Mouse (Mus musculus) T-helper 17 cell (primary cell): ENCODE measurements around the gene Usf2.

ENCODE experiments used
- in situ Hi-C, 2 experiments: fragments of 300-600 bp; cut with MboI, MseI; formaldehyde crosslinking; loops; 1 replicate in 1 of 2; 2 replicates in 1 of 2; pipeline ENCODE4 v1.15.1; 2025; ENCODE audit warnings: high pct_unique_total_duplicates in 2 of 2

Gene Usf2

DNA sequence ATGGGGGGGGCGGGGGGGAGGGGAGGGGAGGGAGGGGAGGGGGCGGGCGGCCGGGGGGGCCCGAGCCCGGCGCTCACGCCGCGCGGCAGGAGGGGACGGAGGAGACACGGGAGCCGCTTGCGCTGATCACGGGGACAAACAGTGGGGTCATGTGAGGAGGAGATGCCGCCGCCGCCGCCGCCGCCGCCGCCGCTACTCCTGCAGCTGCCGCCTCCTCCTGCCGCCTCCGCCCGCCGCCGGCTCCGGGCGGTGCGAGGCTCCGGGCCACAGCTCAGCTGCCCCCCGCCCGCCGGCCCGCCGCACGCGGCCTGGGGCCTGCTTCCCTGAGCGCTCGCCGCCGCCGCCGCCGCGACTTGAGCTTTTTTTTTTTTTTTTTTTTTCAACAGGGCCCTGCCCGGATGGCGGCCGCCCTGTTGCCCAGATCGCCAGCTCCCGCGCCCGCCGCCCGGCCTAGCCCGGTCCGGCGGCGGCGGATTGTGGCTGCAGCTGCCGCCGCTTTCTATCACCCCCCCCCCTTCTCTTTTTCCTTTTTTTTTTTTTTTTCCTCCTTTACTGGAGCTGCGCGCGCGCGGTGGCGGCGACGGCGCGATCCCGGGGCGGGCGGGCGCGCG lies at the start of gene Usf2:
Gene Usf2 (minus strand): TSS at position 48 of the 611 bp plus-strand sequence.
- in situ Hi-C loops: no loop called here

DNA sequence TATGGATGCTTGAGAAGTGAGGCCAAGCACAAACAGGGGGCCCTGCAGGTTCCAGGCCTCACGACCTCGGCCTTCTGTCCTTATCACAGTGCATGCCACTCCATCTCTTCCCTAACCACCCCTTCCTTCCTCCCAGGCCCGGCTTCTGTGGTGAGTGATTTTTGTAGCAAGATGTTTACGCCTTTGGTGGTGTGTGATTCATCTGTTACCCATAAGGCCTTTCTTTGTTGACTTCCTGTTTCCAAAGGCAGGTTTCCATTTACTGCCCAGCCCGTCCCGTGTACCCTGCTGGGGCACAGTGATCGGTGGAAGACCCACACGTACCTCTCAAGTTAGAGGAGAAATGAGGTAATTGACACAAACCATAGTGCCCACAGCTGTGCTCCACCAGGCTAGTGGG lies 46.0 kb upstream of the Usf2 start:
- in situ Hi-C loops: no loop called here

DNA sequence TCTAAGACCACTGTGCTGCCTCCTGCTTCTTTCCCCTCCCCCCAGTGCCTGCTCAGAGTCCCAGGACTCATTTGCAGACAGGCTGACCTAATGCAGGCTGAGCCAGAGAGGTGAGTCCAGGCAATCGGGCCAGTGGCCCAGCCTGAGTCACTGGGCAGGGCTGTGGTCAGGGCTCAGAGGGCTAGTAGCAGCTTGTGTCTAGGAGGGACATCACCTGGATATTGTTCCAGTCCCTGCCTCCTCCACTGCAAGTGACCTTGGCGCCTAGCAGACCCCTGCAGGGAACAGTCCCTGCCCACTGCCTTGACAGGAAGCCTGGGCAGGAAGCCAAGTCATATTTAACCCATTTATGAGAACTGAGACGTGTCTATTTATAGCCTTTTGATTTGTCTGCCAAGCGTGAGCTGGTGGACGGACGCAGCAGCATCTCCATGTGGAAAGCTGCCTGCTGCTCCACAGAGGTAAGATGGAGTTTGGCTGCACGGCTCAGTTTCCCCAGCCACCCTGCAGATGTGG lies 44.0 kb upstream of the Usf2 start:
- in situ Hi-C loops: no loop called here

DNA sequence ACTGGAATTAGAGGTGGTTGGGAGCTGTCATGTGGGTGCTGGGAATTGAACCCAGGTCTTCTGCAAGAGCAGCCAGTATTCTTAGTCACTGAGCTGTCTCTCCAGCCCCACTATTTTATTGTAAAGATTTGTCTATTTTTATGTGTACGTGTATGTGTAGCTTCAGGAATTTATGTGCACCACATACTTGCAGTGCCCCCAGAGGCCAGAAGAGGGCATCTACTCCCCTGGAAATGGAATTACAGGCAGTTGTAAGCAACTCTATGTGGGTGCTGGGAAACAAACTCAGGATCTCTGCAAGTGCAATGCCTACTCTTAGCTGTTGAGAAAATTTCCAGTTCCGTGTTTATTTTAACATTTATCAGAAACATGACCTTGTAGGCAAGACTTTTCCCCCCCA lies 39.9 kb upstream of the Usf2 start:
- in situ Hi-C loops: no loop called here

DNA sequence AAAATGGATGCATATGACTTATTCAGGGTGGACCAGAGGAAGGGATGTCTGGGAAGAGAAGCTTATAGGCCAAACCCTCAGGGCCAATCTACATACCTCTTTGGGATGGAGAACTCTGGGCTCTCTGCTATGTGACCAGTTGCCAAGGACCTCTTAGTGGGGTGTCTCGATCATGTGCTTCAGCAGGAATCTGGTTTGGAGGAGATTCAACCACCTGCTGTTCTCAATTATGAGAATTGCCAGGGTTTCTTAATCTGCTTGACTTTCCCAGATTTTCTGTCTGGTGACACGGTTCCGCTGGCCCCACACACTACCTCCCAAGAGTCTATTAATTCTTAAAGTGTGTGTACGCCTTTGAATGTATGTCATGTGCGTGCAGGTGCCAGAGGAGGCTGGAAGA lies 37.4 kb upstream of the Usf2 start:
- in situ Hi-C loops: no loop called here

DNA sequence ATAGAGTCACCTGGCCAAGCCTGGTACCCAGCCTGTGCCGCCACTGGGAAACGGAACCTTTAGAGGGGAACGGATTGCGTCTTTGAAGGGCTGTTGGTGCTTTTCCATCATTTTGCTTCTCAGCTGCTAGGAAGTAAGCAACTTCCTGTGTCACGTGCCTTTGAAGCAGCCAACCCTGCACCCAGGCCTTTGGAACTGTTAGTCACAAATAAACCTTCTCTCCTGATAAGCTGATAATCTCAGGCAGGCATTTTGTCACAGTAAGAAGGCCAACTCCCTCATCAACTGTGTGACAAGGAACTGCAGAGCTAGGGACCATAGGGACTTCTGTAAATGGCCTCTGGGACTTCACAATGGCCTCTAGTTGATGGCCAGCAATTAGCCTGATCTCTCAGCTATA lies 35.5 kb upstream of the Usf2 start:
- in situ Hi-C loops: no loop called here

DNA sequence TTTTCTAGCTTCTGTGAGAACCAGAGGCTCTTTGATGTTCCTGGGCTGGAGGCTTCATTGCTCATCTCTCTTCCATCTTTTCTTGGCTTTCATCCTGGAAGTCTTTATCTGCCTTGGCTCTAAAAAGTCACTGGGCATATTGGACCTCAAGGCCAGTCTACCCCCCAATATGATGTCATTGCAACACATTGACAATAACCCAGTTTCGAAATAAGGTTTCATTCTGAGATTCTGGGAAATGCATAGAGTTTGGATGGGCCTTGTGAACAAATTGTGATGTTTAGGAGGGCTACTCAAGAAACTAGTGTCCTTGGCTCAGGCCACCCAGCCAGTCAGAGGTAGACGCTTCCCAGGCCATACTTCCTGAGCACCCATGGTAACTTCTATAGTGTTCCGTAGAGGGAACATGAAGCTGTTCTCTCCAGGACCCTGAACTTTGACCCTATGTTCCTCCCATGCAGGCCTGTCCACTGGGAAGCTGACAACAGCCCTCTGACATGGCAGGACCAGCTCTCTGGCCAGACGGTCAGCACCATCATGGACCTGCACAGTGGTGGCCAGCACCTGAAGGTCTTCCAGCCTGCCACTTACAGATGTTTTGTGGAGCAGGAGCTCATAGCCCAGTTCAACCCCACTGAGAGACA lies 32.0 kb upstream of the Usf2 start:
- in situ Hi-C loops: no loop called here

DNA sequence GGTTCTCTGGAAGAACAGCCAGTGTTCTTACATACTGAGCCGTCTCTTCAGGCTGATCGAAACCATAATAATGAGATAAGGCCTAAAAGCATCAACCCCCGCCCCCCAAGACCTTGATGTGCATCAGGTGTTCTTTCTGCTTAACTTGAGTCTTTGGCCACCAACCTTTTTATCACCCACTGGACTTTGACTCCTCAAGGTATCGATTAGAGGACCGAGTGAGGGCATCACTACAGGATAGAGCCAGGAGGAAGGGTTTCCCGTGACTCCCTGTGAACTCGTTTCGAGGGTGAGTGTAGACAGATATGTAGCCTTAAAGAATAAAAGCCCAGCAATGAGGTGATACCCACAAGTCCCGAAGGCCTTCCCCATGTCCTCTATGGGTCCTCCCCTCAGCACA lies 28.8 kb upstream of the Usf2 start:
- in situ Hi-C loops: no loop called here

DNA sequence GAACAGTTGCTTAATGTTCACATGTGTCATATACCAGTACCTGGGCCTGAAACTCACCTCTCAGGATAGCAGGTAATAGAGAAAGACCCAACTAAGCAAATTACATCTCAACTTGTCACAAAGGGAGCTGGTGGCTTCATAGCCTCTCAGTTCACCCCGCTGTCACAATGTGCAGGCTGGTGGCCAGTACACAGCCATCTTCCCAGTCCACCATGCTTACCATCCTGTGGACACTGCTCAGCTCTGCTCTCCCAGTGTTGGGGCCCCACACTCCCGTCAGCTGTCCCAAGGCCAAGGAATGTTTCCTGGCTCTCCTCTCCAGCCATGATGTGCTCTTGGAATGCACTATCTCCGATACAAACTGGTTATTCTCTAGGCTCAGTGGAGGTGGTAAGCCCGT lies 25.1 kb upstream of the Usf2 start:
- in situ Hi-C loops: no loop called here

DNA sequence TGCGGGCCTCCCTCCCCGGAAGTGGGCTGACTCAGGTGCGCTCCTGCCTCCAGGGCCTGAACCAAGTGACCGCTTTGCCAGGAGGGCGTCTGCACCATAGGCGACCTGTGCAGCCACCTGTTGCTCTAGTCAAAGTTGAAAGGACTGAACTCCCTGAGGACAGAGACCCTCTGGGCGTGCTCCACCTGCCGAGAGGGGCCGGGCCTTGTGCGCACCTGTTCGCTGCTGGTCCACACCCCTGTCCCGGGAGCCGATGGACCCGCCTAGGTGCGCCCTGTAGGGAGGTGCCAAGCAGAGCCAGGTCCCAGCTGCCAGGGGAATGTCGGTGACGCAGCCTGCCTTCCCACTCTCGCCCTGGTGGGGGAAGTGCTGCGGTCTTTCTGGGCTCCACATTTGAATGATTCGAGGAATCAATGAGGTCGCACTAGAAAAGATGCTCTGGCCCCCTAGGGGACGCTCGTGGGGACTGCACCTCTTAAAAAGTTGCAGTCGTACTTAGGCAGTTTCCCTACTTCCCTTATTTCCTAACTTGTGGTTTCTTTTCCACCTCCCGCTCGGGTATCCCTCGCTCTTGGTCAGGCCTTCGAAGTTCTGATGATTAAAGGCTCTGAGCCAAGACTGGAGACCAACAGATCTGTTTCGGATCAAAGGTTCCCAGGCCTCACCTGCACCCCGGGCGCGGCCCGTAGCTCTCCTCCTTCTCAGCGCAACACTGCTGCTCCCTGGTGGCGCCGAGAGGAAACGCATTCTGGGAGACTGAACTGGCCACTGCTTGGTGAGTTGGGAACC lies 17.1 kb upstream of the Usf2 start, which contains the start of gene Fam187b:
Gene Fam187b (plus strand): TSS at position 290 of the 789 bp plus-strand sequence.
- in situ Hi-C loops: loop anchor here in 1 of 2 experiments (10.0 kb wide), 1 partner anchor 189 kb away; the partner anchor contains the start of gene Krtdap

DNA sequence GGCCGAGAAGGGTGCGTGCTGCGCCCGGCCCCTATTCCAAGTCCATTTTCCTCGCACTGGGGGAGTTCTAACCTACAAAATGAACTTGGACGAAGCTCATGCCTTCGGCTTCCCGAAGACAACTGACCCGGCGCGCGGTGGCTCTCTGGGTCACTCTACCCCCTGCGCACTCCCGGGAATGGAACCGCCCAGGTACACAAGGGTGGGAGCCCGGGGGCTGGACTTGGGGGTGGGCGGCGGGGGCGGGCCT lies 16.6 kb upstream of the Usf2 start, which contains the start of gene Lsr:
Gene Lsr (minus strand): TSS at position 214 of the 250 bp plus-strand sequence.
- in situ Hi-C loops: loop anchor here in 1 of 2 experiments (10.0 kb wide), 1 partner anchor 188 kb away; the partner anchor contains the start of gene Krtdap

DNA sequence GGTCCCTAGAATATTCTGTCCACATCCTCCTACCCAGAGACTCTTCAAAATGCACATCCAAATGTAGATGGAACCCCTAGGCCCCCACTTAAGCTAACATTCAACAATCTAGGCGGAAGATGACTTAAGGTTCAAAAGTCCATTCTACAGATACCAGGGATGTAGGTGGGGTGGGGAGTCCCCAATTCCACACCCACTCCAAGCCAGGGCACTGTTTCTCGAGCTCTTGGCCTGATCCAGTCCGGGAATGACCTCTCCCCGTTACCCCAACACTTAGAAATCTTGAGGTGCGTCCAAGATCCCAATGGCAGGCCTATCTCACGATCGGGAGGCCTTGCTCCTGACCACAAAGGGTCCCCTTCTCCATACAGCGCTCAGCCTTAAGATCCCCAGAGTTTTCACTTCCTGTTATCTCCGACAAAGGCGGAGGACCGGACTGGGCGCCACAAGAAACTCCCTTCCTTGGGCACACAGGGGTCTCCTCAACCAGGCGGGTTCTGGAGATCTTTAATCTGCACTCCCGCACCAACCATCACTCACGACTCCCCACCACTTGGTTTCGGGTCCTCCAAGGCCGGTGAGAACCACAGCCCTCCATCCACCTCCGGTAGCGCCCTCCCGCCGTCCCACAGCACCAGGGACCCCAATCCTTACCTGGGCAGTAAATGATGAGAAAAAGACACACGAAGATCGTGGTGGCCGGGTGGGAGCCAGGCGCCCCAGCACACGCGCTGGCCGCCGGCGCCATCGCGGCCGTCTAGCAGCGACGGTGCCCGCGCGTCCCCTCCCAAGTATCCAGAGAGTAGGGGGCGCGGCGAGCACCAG lies 16.0 kb upstream of the Usf2 start:
- in situ Hi-C loops: loop anchor here in 1 of 2 experiments (10.0 kb wide), 1 partner anchor 188 kb away; the partner anchor contains the start of gene Krtdap

DNA sequence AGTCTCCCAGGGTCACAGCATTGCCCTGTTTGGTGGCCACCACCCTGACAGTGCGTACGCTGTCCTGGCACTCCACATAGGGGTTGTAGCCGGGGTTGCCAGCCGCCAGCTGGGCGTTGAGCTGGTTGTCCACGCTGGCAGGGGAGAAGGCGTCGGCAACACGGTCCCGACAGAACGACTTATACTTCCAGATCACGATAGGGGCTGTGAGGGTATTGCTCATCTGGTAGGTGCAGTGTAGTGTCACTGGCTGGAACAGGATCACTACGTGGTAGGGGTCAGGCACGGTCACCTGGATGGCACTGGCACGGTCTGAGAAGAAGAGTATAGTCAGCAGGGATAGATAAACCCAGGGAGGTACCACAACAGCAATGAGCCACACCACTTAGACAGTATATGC lies 15.3 kb upstream of the Usf2 start:
- in situ Hi-C loops: loop anchor here in 1 of 2 experiments (10.0 kb wide), 1 partner anchor 187 kb away; the partner anchor contains the start of gene Krtdap

DNA sequence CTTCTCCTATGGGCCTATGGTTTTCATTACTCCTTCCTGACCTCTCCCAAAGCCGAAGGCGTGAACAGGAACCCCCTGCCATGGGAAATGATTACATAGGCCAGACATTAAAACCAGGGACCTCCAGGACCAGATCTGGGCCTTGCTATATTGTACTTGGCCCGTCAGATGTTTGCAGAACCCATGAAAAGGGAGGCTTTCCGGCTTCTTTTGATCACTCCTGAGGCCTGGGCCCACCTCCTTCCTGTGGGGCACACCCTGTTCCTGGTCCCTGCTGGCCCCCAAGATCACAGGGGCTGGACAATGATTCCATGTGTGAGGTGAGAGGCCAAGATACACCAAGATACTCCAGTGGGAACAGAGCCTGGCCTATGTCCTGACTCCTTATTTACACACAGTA lies 12.6 kb upstream of the Usf2 start:
- in situ Hi-C loops: loop anchor here in 1 of 2 experiments (5.0 kb wide), 1 partner anchor 67 kb away; no protein-coding TSS in a partner anchor

DNA sequence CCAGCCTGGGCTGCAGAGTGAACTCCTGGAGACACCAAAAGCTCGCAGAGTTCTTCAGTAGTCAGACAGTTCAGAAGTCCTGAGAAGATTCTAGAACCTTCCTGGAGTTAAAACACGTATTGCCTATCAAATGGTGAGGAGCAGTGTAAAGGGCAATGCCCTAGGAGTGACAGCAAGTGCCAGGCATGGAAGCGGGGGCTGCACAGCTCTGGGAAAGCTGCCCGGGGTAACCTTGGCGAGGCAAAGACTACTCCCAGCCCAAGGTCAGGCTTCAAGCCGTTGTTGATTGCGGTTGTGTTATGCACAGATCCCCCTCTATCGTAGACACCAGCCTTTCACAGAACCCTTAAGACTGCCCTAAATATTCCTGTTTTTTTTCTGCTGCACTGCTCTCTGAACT lies 12.0 kb upstream of the Usf2 start:
- in situ Hi-C loops: loop anchor here in 1 of 2 experiments (5.0 kb wide), 1 partner anchor 66 kb away; no protein-coding TSS in a partner anchor

DNA sequence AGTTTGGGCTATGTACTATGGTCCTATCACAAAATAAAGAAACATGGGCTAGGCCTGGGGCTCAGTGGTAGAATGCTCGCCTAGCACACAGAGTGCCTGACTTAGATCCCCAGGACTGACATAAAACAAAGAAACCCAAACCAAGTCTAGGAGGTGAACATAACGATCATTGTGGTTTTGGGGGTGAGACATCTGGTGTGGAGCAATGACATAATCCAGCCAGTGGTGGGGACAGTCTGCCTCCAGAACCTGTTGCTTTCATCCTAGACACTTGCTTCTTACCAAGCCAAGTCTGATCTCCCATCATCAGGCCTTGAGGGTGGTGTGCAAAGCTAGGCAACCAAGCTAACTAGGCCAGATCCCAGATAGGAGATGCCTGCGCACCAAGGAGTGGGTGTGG lies 10.1 kb upstream of the Usf2 start:
- in situ Hi-C loops: loop anchor here in 1 of 2 experiments (5.0 kb wide), 1 partner anchor 64 kb away; no protein-coding TSS in a partner anchor

DNA sequence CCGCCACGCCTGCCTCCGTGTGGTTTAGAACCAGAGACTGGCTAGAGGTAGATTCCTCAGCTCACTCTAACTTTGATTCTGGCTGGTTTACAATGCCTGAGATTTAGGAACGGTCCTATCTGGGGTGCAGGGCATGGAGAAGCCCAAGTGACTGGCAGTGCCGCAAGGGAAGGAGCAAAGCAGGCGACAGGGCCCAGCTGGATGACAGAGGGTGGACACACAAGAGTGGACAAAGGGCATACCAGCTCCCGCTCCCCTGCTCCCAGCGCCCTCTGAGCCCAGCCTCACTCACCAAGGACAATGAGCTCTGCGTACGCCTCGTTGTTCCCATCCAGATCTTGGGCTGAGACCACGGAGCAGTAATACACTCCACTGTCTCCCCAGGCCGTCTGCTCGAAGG lies 9.1 kb upstream of the Usf2 start:
- in situ Hi-C loops: loop anchor here in 1 of 2 experiments (5.0 kb wide), 1 partner anchor 63 kb away; no protein-coding TSS in a partner anchor

DNA sequence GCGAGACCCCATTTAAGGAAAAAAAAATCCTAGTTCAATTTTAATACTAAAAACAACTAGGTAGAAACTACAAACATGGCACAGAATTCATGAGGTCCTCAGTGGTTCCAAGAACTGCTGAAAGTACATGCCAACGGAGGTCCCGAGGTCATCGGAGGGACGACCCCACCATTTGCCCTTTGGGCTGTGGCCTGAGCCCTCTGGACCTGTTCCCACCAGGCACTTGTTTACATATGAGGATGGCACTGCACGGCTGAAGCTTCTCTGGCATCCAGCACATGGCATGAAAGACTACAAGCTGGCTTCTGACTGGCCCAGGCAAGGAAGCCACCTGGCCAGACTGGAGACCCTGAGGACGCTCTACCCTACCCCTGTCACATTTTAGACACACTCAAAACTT lies 7.8 kb upstream of the Usf2 start:
- in situ Hi-C loops: no loop called here

DNA sequence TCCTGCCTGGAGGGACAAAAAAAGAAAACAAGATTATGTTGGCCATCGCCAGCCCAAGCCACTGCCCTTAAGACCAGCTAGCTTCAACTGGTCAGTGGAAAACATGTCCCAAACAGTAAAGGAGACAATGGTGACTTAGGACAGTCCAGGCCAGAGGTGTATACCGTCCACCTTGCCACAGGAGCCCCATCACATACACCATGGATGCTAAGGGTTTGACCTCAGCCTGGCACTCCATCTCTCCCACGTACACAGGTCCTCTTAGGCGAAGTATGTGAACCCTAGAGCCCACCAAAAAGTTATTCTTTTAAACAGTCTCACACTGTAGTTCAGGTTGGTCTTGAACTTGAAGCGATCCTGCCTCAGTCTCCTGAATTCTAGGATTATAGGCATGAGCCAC lies 6.3 kb upstream of the Usf2 start:
- in situ Hi-C loops: no loop called here

DNA sequence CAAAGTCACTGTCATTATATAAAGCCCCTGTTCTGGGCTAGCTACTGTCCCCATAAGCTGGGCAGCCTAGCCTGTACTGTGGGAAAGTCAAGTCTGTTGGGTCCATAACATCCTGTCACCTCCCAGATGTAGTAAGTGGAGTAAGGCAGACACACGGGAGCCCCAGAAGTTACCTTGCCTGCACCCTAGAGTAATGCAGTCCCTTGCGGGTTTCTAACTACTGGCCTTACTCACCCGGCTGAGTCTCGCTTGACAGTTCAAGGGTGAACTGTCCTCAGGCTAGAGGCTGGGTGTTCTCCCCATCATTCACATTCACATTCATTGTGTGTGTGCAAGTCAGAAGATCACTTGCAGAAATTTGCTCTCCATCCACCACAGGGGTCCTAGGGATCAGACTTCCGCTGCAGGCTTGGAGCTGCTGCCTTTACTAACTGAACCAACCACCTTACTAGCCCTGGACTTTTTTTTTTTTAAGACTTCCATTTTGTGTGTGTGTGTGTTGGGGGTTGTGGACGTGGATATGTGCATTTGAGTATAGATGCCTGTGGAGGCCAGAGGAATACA lies 3.3 kb upstream of the Usf2 start:
- in situ Hi-C loops: no loop called here
